In genomic region chr3:34532451-34532850, GRCm38 (mm10) we compare ENCODE assay signal across 12 mouse cellular contexts.
A peak's percentile ranks its signal among the peaks of the same experiment; 100 is the strongest.
DNase-seq lines count a peak whose midpoint lies in the region; ATAC-seq lines count a peak whose summit lies in the region.
"Had no signal": no experiment of that assay in that cellular context is flagged by ENCODE, and none has a peak within 500 bp of the region (broad histone marks: within the 10 kb centered on the region; RNA-seq: fewer than 3 reads in every experiment).

No protein-coding gene starts in this region.

- H3K4me3 ChIP-seq in neural tube, embryonic 12.5 days: no peak overlapping the region
- no peak overlapping the region for H3K4me3 ChIP-seq in neural tube, embryonic 15.5 days (replicated peaks)

- H3K9me3 ChIP-seq in neural tube, embryonic 12.5 days: 0 out of 2 replicates have a peak, but pooled peaks cover 2% of the 10 kb centered on the region
- no peaks in the 10 kb centered on the region for H3K9me3 ChIP-seq in neural tube, embryonic 15.5 days (replicated peaks)

- 41% methylated on average over 3 of the region's 3 CpGs for WGBS in neural tube, embryonic 12.5 days
- 37% methylated on average over 3 of the region's 3 CpGs for WGBS in neural tube, embryonic 15.5 days

- no peak overlapping the region for H3K9ac ChIP-seq in neural tube, embryonic 12.5 days
- H3K9ac ChIP-seq in neural tube, embryonic 15.5 days (replicated peaks): no peak overlapping the region

- no peak overlapping the region for H3K4me2 ChIP-seq in neural tube, embryonic 12.5 days (replicated peaks)
- no peak overlapping the region for H3K4me2 ChIP-seq in neural tube, embryonic 15.5 days

- H3K36me3 ChIP-seq in neural tube, embryonic 12.5 days: no peaks in the 10 kb centered on the region
- H3K36me3 ChIP-seq in neural tube, embryonic 15.5 days: no peaks in the 10 kb centered on the region

- peak; percentile 37; the same call in 1 of the 2 replicates for ATAC-seq in neural tube, embryonic 12.5 days (ENCODE audit: low FRiP score, low read depth)
- ATAC-seq in neural tube, embryonic 15.5 days (ENCODE audit: low FRiP score): no peak

- H3K27me3 ChIP-seq in neural tube, embryonic 12.5 days (replicated peaks): no peaks in the 10 kb centered on the region
- H3K27me3 ChIP-seq in neural tube, embryonic 15.5 days (replicated peaks): no peaks in the 10 kb centered on the region

- H3K4me1 ChIP-seq in neural tube, embryonic 12.5 days: peaks cover 13% of the 10 kb centered on the region; the same call in 1 of the 2 replicates
- peaks cover 6% of the 10 kb centered on the region for H3K4me1 ChIP-seq in neural tube, embryonic 15.5 days

- peak; percentile 5 for DNase-seq in cerebellum, adult 9-11 months
- DNase-seq in cerebellum, adult 11 months: no peak
- DNase-seq in layer of hippocampus, adult 9-11 months: peak; percentile 81
- no peak for DNase-seq in kidney, postnatal 36 days
- no peak for DNase-seq in frontal cortex, postnatal 10 days (ENCODE audit: low spot score in 2 of 2)
- no peak for DNase-seq in heart, adult 8-10 months (ENCODE audit: low spot score)
- DNase-seq: adrenal gland, postnatal 10 days; cerebellum, adult 8-10 months; lung, postnatal 4 days had no signal

- no peak overlapping the region for H3K27ac ChIP-seq in neural tube, embryonic 12.5 days
- no peak overlapping the region for H3K27ac ChIP-seq in neural tube, embryonic 15.5 days (replicated peaks)
- H3K27ac ChIP-seq: kidney, postnatal 0 days had no signal

Comparison
In these comparisons a context has a peak if more than half of its experiments do, and no peak if none do; other contexts are left out.
1. DNase-seq: peak in cerebellum, adult 9-11 months (single experiment) and layer of hippocampus, adult 9-11 months (single experiment); none in cerebellum, adult 11 months (single experiment), kidney, postnatal 36 days (0 of 2), frontal cortex, postnatal 10 days (0 of 2) and heart, adult 8-10 months (single experiment).